Mouse (Mus musculus) heart, embryonic 14.5 days (tissue): Measurements from ENCODE around the gene Plxnb1. TPM values are rescaled to one million over a fixed set of nuclear protein-coding genes. Genes with fewer than 3 reads are reported as not detected.
A peak's percentile ranks its signal among the peaks of the same experiment; 100 is the strongest.

Experiments
- ATAC-seq: fragments of 200-750 bp; cut with Nextera tagmentation; 2 replicates; pipeline ENCODE4 v1.8.0; 2017; ENCODE audit warnings: low read depth, moderate TSS enrichment; ENCODE audit not compliant: insufficient number of reproducible peaks, insufficient read depth, low FRiP score
- H3K27ac ChIP-seq, 2 experiments: fragments of 200-500 bp in 1 of 2; fragments of 300-500 bp in 1 of 2; sonication (generic) in 1 of 2; replicated peaks in 1 of 2; 2 replicates each; pipeline ENCODE4 v1.5.1; 2012 to 2014; ENCODE audit warnings: low read depth in 2 of 2, low read length in 2 of 2, control low read depth in 1 of 2, mild to moderate bottlenecking in 1 of 2, mixed read lengths in 1 of 2; ENCODE audit not compliant: control insufficient read depth in 1 of 2, insufficient read depth in 1 of 2
- H3K27me3 ChIP-seq: fragments of 300-500 bp; sonication (generic); 2 replicates; pipeline ENCODE4 v1.6.1; 2014; ENCODE audit warnings: mild to moderate bottlenecking, low read length, control low read depth; ENCODE audit not compliant: control insufficient read depth, insufficient read depth
- H3K36me3 ChIP-seq: fragments of 300-500 bp; sonication (generic); 2 replicates; pipeline ENCODE4 v1.6.1; 2014; ENCODE audit warnings: mild to moderate bottlenecking, control low read depth, low read length, mixed read lengths; ENCODE audit not compliant: control insufficient read depth, insufficient read depth
- H3K4me1 ChIP-seq, 2 experiments: fragments of 200-500 bp in 1 of 2; fragments of 300-500 bp in 1 of 2; sonication (generic) in 1 of 2; 2 replicates each; pipeline ENCODE4 v1.6.1; 2012 to 2014; ENCODE audit warnings: low read length in 2 of 2, control low read depth in 1 of 2, mixed read lengths in 1 of 2; ENCODE audit not compliant: control insufficient read depth in 2 of 2, insufficient read depth in 2 of 2
- H3K4me2 ChIP-seq: fragments of 300-500 bp; sonication (generic); 2 replicates; pipeline ENCODE4 v1.6.1; 2014; ENCODE audit warnings: mild to moderate bottlenecking, low read length
- H3K4me3 ChIP-seq, 2 experiments: fragments of 200-500 bp in 1 of 2; fragments of 300-500 bp in 1 of 2; sonication (generic) in 1 of 2; 2 replicates each; pipeline ENCODE4 v1.5.1; 2012 to 2014; ENCODE audit warnings: low read length in 2 of 2, mild to moderate bottlenecking in 2 of 2, control low read depth in 1 of 2, low read depth in 1 of 2, moderate library complexity in 1 of 2; ENCODE audit not compliant: control insufficient read depth in 1 of 2, insufficient read depth in 1 of 2
- H3K9ac ChIP-seq: fragments of 300-500 bp; sonication (generic); 2 replicates; pipeline ENCODE4 v1.6.1; 2014; ENCODE audit warnings: mild to moderate bottlenecking, low read length
- H3K9me3 ChIP-seq: fragments of 300-500 bp; sonication (generic); 2 replicates; pipeline ENCODE4 v1.6.1; 2016; ENCODE audit warnings: low read length, control low read depth; ENCODE audit not compliant: control insufficient read depth
- WGBS: fragments of 180-500 bp; shearing (Covaris S2); extraction: QIAGEN DNeasy Blood & Tissue Kit; methylation state at CpG from one replicate; pipeline ENCODE4 v1.1.7; 2014; 5-methylcytosine and 5-hydroxymethylcytosine counted together
- polyA plus RNA-seq: library from polyadenylated mRNA; unstranded; fragments of >200 nt; fragmentation: Nextera tagmentation; extraction: Ambion mirVana; gene quantifications from 2 replicates; pipeline ENCODE4 v1.2.1, GENCODE M21; 2014

Plxnb1 gene
- polyA plus RNA-seq = 5.6 and 5.7 TPM in 2 replicates

DNA sequence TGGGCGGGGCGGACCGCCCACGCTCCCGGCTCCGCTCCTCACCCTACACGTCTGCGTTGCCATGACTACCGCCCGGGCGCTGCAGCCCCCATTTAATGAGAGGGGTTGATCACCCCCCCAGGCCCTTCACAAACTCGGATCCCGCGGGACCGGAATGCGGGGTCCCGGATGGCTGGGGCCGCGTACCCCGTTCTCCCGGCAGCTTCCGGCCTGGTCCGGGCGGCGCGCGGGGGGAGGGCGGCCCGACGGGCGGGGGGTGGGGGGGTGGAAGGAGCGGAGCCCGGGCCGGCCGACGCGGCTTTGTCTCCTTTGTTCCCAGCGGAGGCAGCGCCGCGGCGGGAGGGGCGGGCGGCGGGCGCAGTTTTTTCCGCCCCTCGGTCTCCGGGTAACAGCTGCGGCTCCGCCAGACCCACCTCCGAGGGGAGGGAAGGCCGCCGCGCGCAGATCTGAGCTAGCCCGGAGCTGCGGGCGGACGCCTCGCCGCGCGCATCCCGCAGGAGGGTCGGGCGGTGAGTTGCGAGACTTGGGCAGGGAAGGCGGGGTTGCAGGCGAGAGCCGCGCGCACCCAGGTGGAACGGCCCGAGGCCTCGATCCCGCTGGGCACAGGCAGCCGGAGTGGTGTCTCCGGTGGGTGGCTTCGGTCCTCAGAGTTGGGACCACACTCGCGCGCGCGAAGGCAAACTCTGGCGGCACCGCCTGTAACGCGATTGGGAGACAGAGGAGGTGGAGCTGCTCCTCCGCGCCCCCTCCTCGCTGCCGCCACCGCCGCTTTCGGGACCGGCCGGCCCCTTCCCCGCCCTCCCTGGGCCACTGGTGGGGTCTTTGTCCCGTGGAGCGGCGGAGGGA, at the start of gene Plxnb1:
TSS of gene Plxnb1 (plus strand) at position 253 of the 846 bp plus-strand sequence.
- WGBS = 0% methylated on average over 74 of the region's 102 CpGs
- Histone ChIP-seq H3K9ac (peak within 1 kb of the TSS; percentile 96), H3K4me3 (peak within 1 kb of the TSS; percentile 74 to 79), H3K36me3 (peaks cover 31% of the 10 kb centered on the region), H3K4me1 (peaks cover 52 to 58% of the 10 kb centered on the region in 2 experiments), H3K27me3 (no peaks in the 10 kb centered on the region), H3K9me3 (no peaks in the 10 kb centered on the region), H3K4me2 (peak within 1 kb of the TSS; percentile 90), H3K27ac (peak within 1 kb of the TSS; percentile 96 to 98)
- ATAC-seq = peak; percentile 41

DNA sequence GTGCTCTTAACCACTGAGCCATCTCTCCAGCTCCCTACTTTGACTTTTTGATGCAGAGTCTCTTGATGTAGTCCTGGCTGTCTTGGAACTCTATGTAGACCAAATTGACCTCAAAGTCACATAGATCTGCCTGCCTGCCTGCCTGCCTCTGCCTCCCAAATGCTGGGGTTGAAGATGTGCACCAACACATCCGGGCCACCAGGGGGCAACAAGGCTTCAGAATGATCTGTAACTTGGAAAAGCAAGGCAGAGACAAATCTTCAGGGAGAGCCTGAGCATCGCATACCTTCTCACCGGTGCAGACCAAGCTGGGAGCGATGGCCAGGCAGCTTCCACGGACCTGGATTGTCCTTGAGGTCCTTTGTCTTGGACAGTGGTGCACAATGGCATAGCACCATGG, 48.9 kb upstream of the Plxnb1 start:
- Histone ChIP-seq H3K27me3 (no peaks in the 10 kb centered on the region), H3K9ac (no peak overlapping the region), H3K4me1 (peaks cover 2 to 6% of the 10 kb centered on the region in 2 experiments), H3K9me3 (no peaks in the 10 kb centered on the region), H3K4me3 (no peak overlapping the region), H3K27ac (no peak overlapping the region), H3K4me2 (no peak overlapping the region), H3K36me3 (peaks cover 29% of the 10 kb centered on the region)
- WGBS = 33% methylated on average over 5 of the region's 5 CpGs
- no peak for ATAC-seq

DNA sequence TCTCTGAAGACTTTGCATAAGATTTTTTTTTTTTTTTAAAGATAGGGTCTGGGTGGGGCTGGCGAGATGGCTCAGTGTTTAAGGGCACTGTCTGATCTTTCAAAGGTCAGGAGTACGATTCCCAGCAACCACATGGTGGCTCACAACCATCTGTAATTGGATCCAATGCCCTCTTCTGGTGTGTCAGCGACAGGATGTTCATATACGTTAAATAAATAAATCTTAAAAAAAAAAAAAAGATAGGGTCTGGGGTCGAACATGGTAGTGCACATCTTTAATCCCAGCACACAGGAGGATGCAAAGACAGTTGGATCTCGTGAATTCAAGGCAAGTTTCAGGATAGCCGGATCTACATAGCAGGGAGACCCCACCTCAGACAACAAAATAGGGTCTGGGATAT, 45.9 kb upstream of the Plxnb1 start:
- Histone ChIP-seq H3K9ac (no peak overlapping the region), H3K4me1 (peaks cover under 1 to 1% of the 10 kb centered on the region in 2 experiments; a peak in 3 of 4 replicates), H3K36me3 (peaks cover 43% of the 10 kb centered on the region), H3K4me3 (no peak overlapping the region), H3K4me2 (no peak overlapping the region), H3K9me3 (no peaks in the 10 kb centered on the region), H3K27me3 (no peaks in the 10 kb centered on the region), H3K27ac (no peak overlapping the region)
- no peak for ATAC-seq
- 74% methylated on average over 7 of the region's 7 CpGs for whole genome bisulfite sequencing

DNA sequence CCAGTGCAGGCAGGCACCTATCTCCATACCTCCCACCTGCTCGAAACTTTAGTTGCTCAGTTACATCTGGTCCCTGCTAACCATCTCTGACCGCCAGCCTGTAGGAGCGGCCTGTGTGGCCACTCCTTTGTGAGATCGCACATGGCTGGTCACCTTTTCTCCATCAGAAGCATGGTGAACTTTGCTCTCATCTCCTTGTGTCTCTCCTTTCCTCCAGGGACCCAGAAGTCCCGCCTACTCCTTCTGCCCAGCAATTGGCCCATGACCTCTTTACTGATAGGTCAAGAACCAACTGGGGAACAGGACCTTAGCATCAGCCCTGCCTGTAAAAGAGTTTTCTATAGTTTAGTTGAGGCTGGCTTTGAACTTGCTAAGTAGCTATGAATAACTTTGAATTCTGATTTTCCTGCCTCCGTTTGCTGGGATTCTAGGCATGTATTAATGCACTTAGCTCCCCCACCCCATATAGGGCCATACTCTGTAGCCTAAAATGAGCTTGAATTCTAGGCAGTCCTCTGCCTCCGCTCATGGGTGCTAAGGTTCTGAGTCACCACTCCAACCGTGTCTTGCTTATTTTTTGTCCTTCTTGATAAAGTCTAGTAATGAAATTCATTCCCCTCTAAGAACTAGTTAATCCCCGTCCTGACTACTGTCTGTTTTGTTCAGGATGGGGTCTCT, 45.1 kb upstream of the Plxnb1 start:
- no peaks in the 10 kb centered on the region for H3K9me3 ChIP-seq
- ATAC-seq = no peak
- 84% methylated on average over 9 of the region's 9 CpGs for WGBS

DNA sequence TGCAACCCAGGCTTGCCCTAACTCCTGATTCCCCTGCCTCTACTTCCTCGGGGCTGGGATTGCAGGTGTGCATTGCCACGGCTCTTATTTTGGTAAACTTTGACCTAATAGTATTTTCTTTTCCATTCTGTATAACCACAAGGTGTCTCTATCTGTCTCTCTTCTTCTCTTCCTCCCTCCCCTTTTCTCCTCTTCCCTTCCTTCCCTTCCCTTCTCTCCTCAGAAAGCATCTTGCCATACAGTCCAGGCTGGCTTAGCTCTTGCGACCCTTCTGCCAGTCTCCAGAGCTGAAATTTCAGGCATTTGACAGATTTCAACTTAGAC, 44.6 kb upstream of the Plxnb1 start:
- H3K27ac ChIP-seq = no peak overlapping the region
- no peak overlapping the region for H3K4me2 ChIP-seq
- no peak overlapping the region for H3K9ac ChIP-seq
- H3K27me3 ChIP-seq = no peaks in the 10 kb centered on the region
- no peak for ATAC-seq
- H3K4me1 ChIP-seq = peaks cover 8 to 11% of the 10 kb centered on the region in 2 experiments
- H3K9me3 ChIP-seq = no peaks in the 10 kb centered on the region
- WGBS = 75% methylated on average over 3 of the region's 3 CpGs
- H3K4me3 ChIP-seq = no peak overlapping the region
- peaks cover 41% of the 10 kb centered on the region for H3K36me3 ChIP-seq

More for the DNA sequence above, 45.1 kb upstream of the Plxnb1 start:
- Histone ChIP-seq H3K36me3 (peaks cover 41% of the 10 kb centered on the region), H3K27me3 (no peaks in the 10 kb centered on the region), H3K9ac (no peak overlapping the region), H3K4me1 (peaks cover 5 to 6% of the 10 kb centered on the region in 2 experiments), H3K27ac (no peak overlapping the region), H3K4me2 (no peak overlapping the region), H3K4me3 (no peak overlapping the region)

DNA sequence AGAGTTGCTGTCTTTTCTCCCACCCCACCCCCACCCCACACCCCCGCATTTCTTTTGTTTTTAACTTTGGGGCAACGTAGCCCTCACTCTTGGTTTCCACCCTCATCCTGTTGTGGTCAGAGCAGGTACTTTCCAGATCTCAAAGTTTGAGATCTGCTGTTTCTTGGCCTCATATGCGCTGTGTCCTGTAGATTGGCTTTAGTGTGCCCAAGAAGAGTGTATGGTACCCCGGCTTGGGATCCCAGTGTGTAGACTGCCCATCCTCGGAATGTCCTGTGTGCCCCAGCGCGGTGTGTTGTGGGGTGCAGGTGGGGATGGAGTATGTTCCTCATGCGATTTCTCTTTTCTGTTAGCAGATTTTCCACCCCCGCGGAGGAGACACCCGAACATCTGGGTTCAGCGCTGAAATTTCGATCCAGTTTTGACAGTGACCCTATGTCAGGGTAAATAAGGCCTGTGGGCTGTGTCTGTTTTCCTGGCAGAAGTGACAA, 44.1 kb upstream of the Plxnb1 start:
- Histone ChIP-seq H3K4me2 (no peak overlapping the region), H3K9me3 (no peaks in the 10 kb centered on the region), H3K9ac (no peak overlapping the region), H3K27ac (no peak overlapping the region), H3K27me3 (no peaks in the 10 kb centered on the region), H3K36me3 (peaks cover 45% of the 10 kb centered on the region), H3K4me3 (no peak overlapping the region), H3K4me1 (peaks cover 8 to 12% of the 10 kb centered on the region in 2 experiments)
- WGBS = 84% methylated on average over 13 of the region's 13 CpGs
- no peak for ATAC-seq

DNA sequence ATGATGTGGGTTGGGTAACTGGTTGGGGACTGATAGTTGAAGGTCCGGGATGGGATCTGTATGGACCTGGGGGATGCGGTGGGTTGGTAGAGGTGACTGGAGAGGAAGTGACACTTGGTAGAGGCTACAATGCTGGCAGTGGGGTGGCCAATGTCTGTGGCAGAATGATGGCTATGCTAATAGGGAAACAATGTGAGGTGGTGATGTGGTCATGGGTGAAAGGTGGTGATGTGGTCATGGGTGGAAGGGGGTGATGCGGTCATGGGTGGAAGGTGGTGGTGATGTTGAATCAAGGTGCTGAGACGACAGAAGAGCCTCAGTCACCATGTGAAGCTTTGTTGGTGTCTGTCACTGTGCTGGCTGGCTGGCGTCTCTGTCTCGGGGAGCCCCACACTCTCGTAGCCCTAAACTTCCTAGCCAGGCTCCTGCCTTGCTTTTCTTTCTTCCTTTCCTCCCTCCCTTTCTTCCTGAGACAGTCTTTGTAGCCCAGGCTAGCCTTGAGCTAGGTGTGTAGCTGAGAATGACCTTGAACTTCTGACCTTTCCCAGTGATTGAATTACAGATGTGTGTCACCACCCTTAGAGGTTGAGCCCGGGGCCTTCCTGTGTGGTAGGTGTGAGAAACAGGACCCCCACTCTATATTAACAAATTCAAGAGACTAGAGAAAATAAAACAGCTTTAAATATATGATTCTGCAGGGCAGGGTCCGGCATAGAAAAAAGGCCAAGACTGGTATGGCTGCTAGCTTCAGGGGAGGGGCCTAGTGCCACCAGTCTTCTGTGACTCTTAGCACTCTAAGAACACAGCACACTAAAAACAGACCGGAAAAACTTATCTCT, 43.3 kb upstream of the Plxnb1 start:
- Histone ChIP-seq H3K27me3 (no peaks in the 10 kb centered on the region), H3K4me1 (peaks cover 8 to 12% of the 10 kb centered on the region in 2 experiments), H3K4me3 (no peak overlapping the region), H3K27ac (no peak overlapping the region), H3K36me3 (peaks cover 54% of the 10 kb centered on the region), H3K4me2 (no peak overlapping the region), H3K9me3 (no peaks in the 10 kb centered on the region), H3K9ac (no peak overlapping the region)
- no peak for ATAC-seq
- 86% methylated on average over 10 of the region's 10 CpGs for WGBS
